Mouse (Mus musculus) gastrocnemius, adult 2 months (tissue): ENCODE measurements at regions not wholly inside any gene's neighbourhood (a gene's known extent, or its start where the extent isn't known, plus 50 kb on each side); places are given as distances from the start of the nearest gene placed in this dataset.

Experiments used
- DNase-seq: peaks from one replicate; pipeline ENCODE4 v3.0.0; 2022
- H3K27ac ChIP-seq: fragments of 200-600 bp; 2 replicates; pipeline ENCODE4 v1.8.1; 2022; ENCODE audit warnings: mild to moderate bottlenecking
- H3K4me3 ChIP-seq: fragments of 200-600 bp; 2 replicates; pipeline ENCODE4 v1.8.1; 2022; ENCODE audit warnings: mild to moderate bottlenecking, moderate library complexity
- CTCF ChIP-seq: fragments of 200-600 bp; IDR thresholded peaks from 2 replicates; pipeline ENCODE4 v1.8.1; 2022; ENCODE audit warnings: antibody characterized with exemption, mild to moderate bottlenecking, moderate library complexity
- intact Hi-C: fragments of 180-260 bp; cut with DNase I; formaldehyde crosslinking; loops from one replicate; pipeline ENCODE4 v1.15.1; 2025

GRCm38 (mm10) chr1:77695228-77696018 is 180.5 kb upstream of the Epha4 start:
- no peak overlapping the region for H3K4me3 ChIP-seq
- H3K27ac ChIP-seq: no peak overlapping the region
- intact Hi-C loops: no loop called here
- no peak for TF ChIP-seq CTCF
- DNase-seq: no peak

GRCm38 (mm10) chr1:77663345-77663744 is 148.5 kb upstream of the Epha4 start:
- DNase-seq: no peak
- Histone ChIP-seq H3K4me3 (no peak overlapping the region), H3K27ac (no peak overlapping the region)
- TF ChIP-seq CTCF: no peak
- intact Hi-C loops: no loop called here

GRCm38 (mm10) chr1:77660436-77660835 is 145.5 kb upstream of the Epha4 start:
- no peak for TF ChIP-seq CTCF

GRCm38 (mm10) chr1:77637025-77637424 is 122.1 kb upstream of the Epha4 start:
- DNase-seq: no peak
- TF ChIP-seq CTCF: no peak
- Histone ChIP-seq H3K27ac (no peak overlapping the region), H3K4me3 (no peak overlapping the region)
- intact Hi-C loops: no loop called here

More at GRCm38 (mm10) chr1:77660436-77660835, 145.5 kb upstream of the Epha4 start:
- Histone ChIP-seq H3K27ac (no peak overlapping the region), H3K4me3 (no peak overlapping the region)
- intact Hi-C loops: no loop called here
- no peak for DNase-seq

- H3K27ac ChIP-seq: no peak overlapping the region
- DNase-seq: no peak
- intact Hi-C loops: no loop called here
- no peak for TF ChIP-seq CTCF
- H3K4me3 ChIP-seq: no peak overlapping the region
Observed at GRCm38 (mm10) chr1:77629496-77630281, 114.8 kb upstream of the Epha4 start.

GRCm38 (mm10) chr1:77628861-77629260 is 114.0 kb upstream of the Epha4 start:
- no peak for TF ChIP-seq CTCF
- DNase-seq: no peak
- intact Hi-C loops: no loop called here
- no peak overlapping the region for H3K4me3 ChIP-seq
- H3K27ac ChIP-seq: no peak overlapping the region

- no peak for TF ChIP-seq CTCF
- intact Hi-C loops: no loop called here
- no peak overlapping the region for H3K4me3 ChIP-seq
- H3K27ac ChIP-seq: no peak overlapping the region
- DNase-seq: no peak
Observed at GRCm38 (mm10) chr1:77617490-77617889, 102.6 kb upstream of the Epha4 start.

- no peak for DNase-seq
- intact Hi-C loops: no loop called here
- Histone ChIP-seq H3K4me3 (no peak overlapping the region), H3K27ac (no peak overlapping the region)
- no peak for TF ChIP-seq CTCF
Observed at GRCm38 (mm10) chr1:77600509-77600908, 85.6 kb upstream of the Epha4 start.

- intact Hi-C loops: no loop called here
- no peak overlapping the region for H3K4me3 ChIP-seq
- DNase-seq: no peak
- no peak for TF ChIP-seq CTCF
- no peak overlapping the region for H3K27ac ChIP-seq
Observed at GRCm38 (mm10) chr1:77592649-77593048, 77.8 kb upstream of the Epha4 start.

- no peak overlapping the region for H3K27ac ChIP-seq
- no peak for DNase-seq
- no peak overlapping the region for H3K4me3 ChIP-seq
- no peak for TF ChIP-seq CTCF
- intact Hi-C loops: no loop called here
Observed at GRCm38 (mm10) chr1:77592248-77592647, 77.4 kb upstream of the Epha4 start.

- Histone ChIP-seq H3K27ac (no peak overlapping the region), H3K4me3 (no peak overlapping the region)
- intact Hi-C loops: no loop called here
- DNase-seq: no peak
- peak; percentile 35; the same call in 1 of the 2 replicates for TF ChIP-seq CTCF
Observed at GRCm38 (mm10) chr1:77589423-77589822, 74.5 kb upstream of the Epha4 start.

- DNase-seq: no peak
- intact Hi-C loops: no loop called here
Observed at GRCm38 (mm10) chr1:77585520-77585919, 70.6 kb upstream of the Epha4 start.

GRCm38 (mm10) chr1:77568081-77568480 is 53.2 kb upstream of the Epha4 start:
- H3K27ac ChIP-seq: no peak overlapping the region
- TF ChIP-seq CTCF: no peak

More at GRCm38 (mm10) chr1:77585520-77585919, 70.6 kb upstream of the Epha4 start:
- Histone ChIP-seq H3K27ac (no peak overlapping the region), H3K4me3 (no peak overlapping the region)
- TF ChIP-seq CTCF: no peak

More at GRCm38 (mm10) chr1:77568081-77568480, 53.2 kb upstream of the Epha4 start:
- no peak overlapping the region for H3K4me3 ChIP-seq
- intact Hi-C loops: no loop called here
- no peak for DNase-seq
